Mouse (Mus musculus) liver, embryonic 12.5 days (tissue): ENCODE results near the gene Sstr2. TPM values are rescaled to one million over a fixed set of nuclear protein-coding genes. Genes with fewer than 3 reads are reported as not detected.

Experiments used
- polyA plus RNA-seq: library from polyadenylated mRNA; unstranded; fragments of >200 nt; fragmentation: Nextera tagmentation; extraction: Ambion mirVana; gene quantifications from 2 replicates; pipeline ENCODE4 v1.2.1, GENCODE M21; 2016

The Sstr2 gene
- polyA plus RNA-seq, 1 experiment from 2014 or later, result 2.7 TPM

Other genes starting within 250 kb of the Sstr2 start
- 19.4 and 21.7 TPM in 2 replicates for gene Cog1, start 29.8 kb downstream of the Sstr2 start, polyA plus RNA-seq
- gene Slc39a11, start 30.7 kb downstream of the Sstr2 start, polyA plus RNA-seq, result 18.0 and 18.3 TPM in 2 replicates
- 56.1 and 58.5 TPM in 2 replicates for gene Fam104a, start 64.8 kb downstream of the Sstr2 start, polyA plus RNA-seq
- 14.8 and 16.0 TPM in 2 replicates for gene D11Wsu47e, start 65.1 kb downstream of the Sstr2 start, polyA plus RNA-seq
- 0.20 TPM in 1 of 2 replicates, not detected in the other for gene Cpsf4l, start 90.7 kb downstream of the Sstr2 start, polyA plus RNA-seq
- 21.1 and 21.9 TPM in 2 replicates for gene Cdc42ep4, start 132.5 kb downstream of the Sstr2 start, polyA plus RNA-seq